Mouse (Mus musculus) heart, embryonic 13.5 days (tissue): ENCODE data around the gene Kank1. TPM values are rescaled to one million over a fixed set of nuclear protein-coding genes. Genes with fewer than 3 reads are reported as not detected.

Source experiments
- ATAC-seq: fragments of 200-750 bp; cut with Nextera tagmentation; 2 replicates; pipeline ENCODE4 v1.8.0; 2017; ENCODE audit warnings: moderate TSS enrichment; ENCODE audit not compliant: insufficient number of reproducible peaks, low FRiP score, low TSS enrichment; ENCODE audit errors: extremely low read depth
- H3K27ac ChIP-seq: fragments of 300-500 bp; sonication (generic); replicated peaks from 2 replicates; pipeline ENCODE4 v1.5.1; 2015; ENCODE audit warnings: moderate library complexity, mild to moderate bottlenecking, inconsistent platforms
- H3K27me3 ChIP-seq: fragments of 300-500 bp; sonication (generic); replicated peaks from 2 replicates; pipeline ENCODE4 v1.6.1; 2015; ENCODE audit warnings: mild to moderate bottlenecking, inconsistent platforms
- H3K36me3 ChIP-seq: fragments of 300-500 bp; sonication (generic); 2 replicates; pipeline ENCODE4 v1.6.1; 2015; ENCODE audit warnings: mild to moderate bottlenecking, inconsistent platforms
- H3K4me1 ChIP-seq: fragments of 300-500 bp; sonication (generic); 2 replicates; pipeline ENCODE4 v1.6.1; 2015; ENCODE audit warnings: inconsistent platforms
- H3K4me2 ChIP-seq: fragments of 300-500 bp; sonication (generic); 2 replicates; pipeline ENCODE4 v1.6.1; 2015; ENCODE audit warnings: inconsistent platforms, mild to moderate bottlenecking, moderate library complexity
- H3K4me3 ChIP-seq: fragments of 300-500 bp; sonication (generic); 2 replicates; pipeline ENCODE4 v1.5.1; 2015; ENCODE audit warnings: moderate library complexity, mild to moderate bottlenecking, inconsistent platforms
- H3K9ac ChIP-seq: fragments of 300-500 bp; sonication (generic); 2 replicates; pipeline ENCODE4 v1.6.1; 2015; ENCODE audit warnings: inconsistent platforms, mild to moderate bottlenecking, moderate library complexity
- H3K9me3 ChIP-seq: fragments of 300-500 bp; sonication (generic); 2 replicates; pipeline ENCODE4 v1.6.1; 2016; ENCODE audit warnings: inconsistent platforms
- WGBS: fragments of 180-500 bp; shearing (Covaris S2); methylation state at CpG from one replicate; pipeline ENCODE4 v1.1.7; 2015; ENCODE audit warnings: mixed read lengths; 5-methylcytosine and 5-hydroxymethylcytosine counted together
- polyA plus RNA-seq: library from polyadenylated mRNA; unstranded; fragments of >200 nt; fragmentation: Nextera tagmentation; extraction: Ambion mirVana; gene quantifications from 2 replicates; pipeline ENCODE4 v1.2.1, GENCODE M21; 2015

Gene Kank1
- polyA plus RNA-seq, 1 experiment from 2014 or later = 45.7 TPM

DNA sequence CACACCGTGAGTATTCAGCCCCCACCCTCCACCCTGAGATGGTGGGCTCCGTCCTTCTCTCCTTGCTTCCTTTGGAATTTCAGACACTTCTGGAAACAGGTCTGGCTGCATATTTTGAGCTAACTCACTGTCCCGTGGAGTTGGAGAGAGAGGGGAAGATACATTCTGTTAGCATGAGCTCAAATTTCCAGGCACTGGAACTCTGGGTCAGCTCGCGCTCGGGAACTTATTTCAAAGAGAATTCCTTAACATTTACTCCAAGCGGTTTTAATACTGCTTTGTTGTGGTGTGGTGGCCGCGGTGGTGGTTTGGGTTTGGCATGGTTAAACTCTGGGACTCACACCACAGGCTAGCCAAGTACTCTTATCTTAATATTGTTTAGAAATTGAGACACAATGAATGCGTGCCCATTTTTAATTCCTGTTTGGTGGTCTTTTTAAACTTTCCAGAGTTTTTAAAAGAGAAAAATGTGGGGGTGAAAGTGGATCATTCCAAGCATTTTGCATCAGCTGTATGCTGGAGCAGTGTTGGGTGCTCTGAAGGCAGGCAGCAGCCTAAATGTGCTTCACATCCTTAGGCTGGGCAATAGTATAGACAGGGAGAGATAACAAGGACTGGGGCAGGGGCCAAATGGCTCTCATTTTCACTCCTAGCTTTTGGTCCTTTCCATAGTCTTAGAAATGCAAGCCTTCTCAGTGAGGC lies 170.6 kb downstream of the Kank1 start:
- Histone ChIP-seq H3K9ac (peak overlapping the region; percentile 91), H3K9me3 (no peaks in the 10 kb centered on the region), H3K27ac (peak overlapping the region; percentile 97), H3K4me3 (peak overlapping the region; percentile 62), H3K4me2 (peak overlapping the region; percentile 85), H3K4me1 (peaks cover 88% of the 10 kb centered on the region), H3K36me3 (peaks cover 35% of the 10 kb centered on the region), H3K27me3 (no peaks in the 10 kb centered on the region)
- WGBS = 4% methylated on average over 10 of the region's 10 CpGs
- no peak for ATAC-seq

DNA sequence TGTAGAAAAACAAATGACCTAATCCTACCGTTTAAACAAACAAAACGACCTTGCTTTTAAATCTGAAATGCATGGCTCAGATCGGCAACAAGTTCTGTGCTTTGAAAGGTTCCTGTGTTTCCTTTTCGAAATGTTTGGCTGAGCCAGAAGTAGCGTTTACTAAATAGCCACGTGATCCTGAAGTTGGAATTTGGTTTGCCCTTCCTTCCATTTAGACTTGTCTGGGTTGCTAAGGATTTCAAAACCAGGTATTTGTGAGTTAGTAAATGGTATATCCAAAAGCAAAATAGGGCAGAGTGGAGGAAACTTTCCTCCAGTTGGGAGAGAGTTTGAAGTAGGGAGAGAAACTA lies 171.1 kb downstream of the Kank1 start:
- Histone ChIP-seq H3K27ac (peak overlapping the region; percentile 97), H3K4me1 (peaks cover 88% of the 10 kb centered on the region)
- WGBS = 8% methylated on average over 6 of the region's 6 CpGs

DNA sequence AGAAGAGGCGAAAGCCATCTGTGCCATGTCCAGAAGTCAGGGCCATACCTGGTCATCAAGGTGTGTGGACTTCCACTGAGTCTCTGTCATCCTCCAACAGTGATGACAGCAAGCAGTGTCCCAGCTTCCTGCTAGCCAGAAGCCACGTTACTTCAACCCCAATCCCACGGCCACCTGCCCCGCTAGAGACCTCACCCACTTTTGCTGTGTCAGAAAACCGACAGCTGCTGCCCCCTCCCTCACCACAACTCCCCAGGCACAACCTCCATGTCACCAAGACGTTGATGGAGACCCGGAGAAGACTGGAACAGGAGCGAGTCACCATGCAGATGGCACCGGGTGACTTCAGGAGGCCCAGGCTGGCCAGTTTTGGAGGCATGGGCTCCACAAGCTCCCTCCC lies 172.5 kb downstream of the Kank1 start:
- H3K9me3 ChIP-seq = no peaks in the 10 kb centered on the region
- H3K9ac ChIP-seq = no peak overlapping the region
- H3K4me2 ChIP-seq = peak overlapping the region; percentile 85; the same call in 1 of the 2 replicates
- peaks cover 88% of the 10 kb centered on the region for H3K4me1 ChIP-seq
- no peak for ATAC-seq
- no peak overlapping the region for H3K4me3 ChIP-seq
- H3K27me3 ChIP-seq = no peaks in the 10 kb centered on the region
- 80% methylated on average over 9 of the region's 9 CpGs for WGBS
- peaks cover 54% of the 10 kb centered on the region for H3K36me3 ChIP-seq
- H3K27ac ChIP-seq = 0 out of 2 replicates have a peak overlapping the region, but pooled peaks have one; percentile 97

More for the DNA sequence above, 171.1 kb downstream of the Kank1 start:
- Histone ChIP-seq H3K27me3 (no peaks in the 10 kb centered on the region), H3K36me3 (peaks cover 40% of the 10 kb centered on the region), H3K4me3 (peak overlapping the region; percentile 62), H3K4me2 (peak overlapping the region; percentile 85), H3K9ac (peak overlapping the region; percentile 91), H3K9me3 (no peaks in the 10 kb centered on the region)
- no peak for ATAC-seq

DNA sequence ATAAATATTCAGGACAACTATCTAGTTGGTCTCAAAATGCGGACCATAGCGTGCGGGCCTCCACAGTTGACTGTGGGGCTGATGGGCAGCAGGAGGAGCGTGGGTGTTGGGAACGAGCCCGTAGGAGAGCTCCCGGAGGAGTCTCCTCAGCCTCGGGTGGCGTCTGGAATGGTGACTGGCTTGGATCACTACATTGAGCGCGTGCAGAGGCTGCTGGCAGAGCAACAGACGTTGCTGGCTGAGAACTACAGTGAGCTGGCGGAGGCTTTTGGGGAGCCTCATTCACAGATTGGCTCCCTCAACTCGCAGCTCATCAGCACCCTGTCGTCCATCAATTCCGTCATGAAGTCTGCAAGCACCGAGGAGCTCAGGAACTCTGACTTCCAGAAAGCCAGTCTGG lies 174.6 kb downstream of the Kank1 start:
- ATAC-seq = no peak
- H3K4me2 ChIP-seq = peak overlapping the region; percentile 85
- H3K9me3 ChIP-seq = no peaks in the 10 kb centered on the region
- H3K4me3 ChIP-seq = peak overlapping the region; percentile 37
- H3K36me3 ChIP-seq = peaks cover 66% of the 10 kb centered on the region
- H3K4me1 ChIP-seq = peaks cover 93% of the 10 kb centered on the region
- H3K27me3 ChIP-seq = no peaks in the 10 kb centered on the region
- peak overlapping the region; percentile 70 for H3K9ac ChIP-seq
- WGBS = 47% methylated on average over 17 of the region's 17 CpGs
- H3K27ac ChIP-seq = peak overlapping the region; percentile 67

DNA sequence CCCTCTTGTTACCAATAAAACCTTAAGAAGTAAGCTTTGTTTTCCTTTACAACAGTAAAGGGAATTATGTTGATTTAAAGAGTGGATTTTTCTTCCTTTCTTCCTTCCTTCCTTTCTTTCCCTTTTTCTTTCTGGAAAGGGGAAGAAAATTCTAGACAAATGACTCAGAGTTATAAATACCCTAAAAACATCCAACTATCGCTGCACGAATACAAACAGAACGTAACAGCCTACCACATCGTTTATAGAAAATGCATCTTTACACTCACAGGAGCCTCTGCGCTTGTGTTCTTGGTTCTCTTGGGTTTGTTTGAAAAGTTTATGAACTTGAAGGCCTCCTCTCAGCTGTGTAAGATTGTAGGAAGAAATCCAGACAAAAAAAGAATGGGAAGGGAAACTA lies 178.7 kb downstream of the Kank1 start:
- peak overlapping the region; percentile 59 for H3K9ac ChIP-seq
- H3K9me3 ChIP-seq = no peaks in the 10 kb centered on the region
- no peaks in the 10 kb centered on the region for H3K27me3 ChIP-seq
- H3K27ac ChIP-seq = peak overlapping the region; percentile 67
- no peak overlapping the region for H3K4me3 ChIP-seq
- H3K4me1 ChIP-seq = peaks cover 84% of the 10 kb centered on the region
- H3K36me3 ChIP-seq = peaks cover 77% of the 10 kb centered on the region
- peak overlapping the region; percentile 49 for H3K4me2 ChIP-seq
- ATAC-seq = no peak
- 51% methylated on average over 5 of the region's 5 CpGs for WGBS

DNA sequence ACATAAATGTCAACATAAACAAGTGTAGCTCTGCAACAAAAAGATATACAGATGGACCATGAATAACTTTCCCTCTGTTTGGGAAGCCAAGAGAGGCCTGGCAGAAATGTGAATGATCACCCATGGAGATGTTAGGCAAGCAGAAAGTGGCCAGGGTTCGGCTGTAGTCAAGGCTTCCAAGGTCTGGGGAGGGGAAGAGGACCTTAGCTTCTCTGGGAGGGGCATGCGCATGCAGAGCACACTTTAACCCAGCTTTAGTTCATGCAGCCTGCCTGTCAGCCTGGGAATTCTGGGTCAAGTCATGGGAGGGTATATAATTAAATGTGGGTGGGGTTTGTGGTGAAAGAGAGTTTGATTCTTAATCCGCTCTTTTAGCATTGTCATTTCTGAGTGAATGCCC lies 180.9 kb downstream of the Kank1 start:
- Histone ChIP-seq H3K4me3 (no peak overlapping the region), H3K27me3 (no peaks in the 10 kb centered on the region), H3K36me3 (peaks cover 70% of the 10 kb centered on the region), H3K4me1 (peaks cover 81% of the 10 kb centered on the region), H3K27ac (0 out of 2 replicates have a peak overlapping the region, but pooled peaks have one; percentile 5), H3K4me2 (no peak overlapping the region), H3K9ac (no peak overlapping the region), H3K9me3 (no peaks in the 10 kb centered on the region)
- ATAC-seq = no peak
- WGBS = 62% methylated on average over 3 of the region's 3 CpGs

DNA sequence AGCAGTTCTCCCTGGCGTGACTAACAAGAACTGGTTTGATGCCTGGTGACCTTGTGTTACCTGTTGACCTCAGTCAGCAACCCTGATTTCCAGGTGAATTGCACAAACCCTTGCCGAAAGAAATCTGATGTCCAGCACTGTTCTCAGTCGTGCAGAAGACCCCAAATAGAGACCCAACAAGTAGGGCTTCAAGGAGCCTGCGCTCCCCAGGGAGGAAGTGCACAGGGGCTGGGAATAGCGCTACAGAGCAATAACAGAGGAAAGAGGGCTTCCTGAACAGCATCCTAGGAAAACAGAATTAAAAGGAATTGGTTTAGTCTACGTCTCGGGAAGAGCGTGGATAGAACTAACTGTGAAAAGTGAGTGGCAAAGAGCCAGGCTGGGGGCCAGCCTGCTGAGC lies 183.2 kb downstream of the Kank1 start:
- H3K27ac ChIP-seq = peak overlapping the region; percentile 33; the same call in 1 of the 2 replicates
- H3K27me3 ChIP-seq = no peaks in the 10 kb centered on the region
- no peak overlapping the region for H3K4me3 ChIP-seq
- ATAC-seq = no peak
- WGBS = 68% methylated on average over 8 of the region's 8 CpGs
- H3K4me1 ChIP-seq = peaks cover 68% of the 10 kb centered on the region
- H3K9me3 ChIP-seq = no peaks in the 10 kb centered on the region
- H3K36me3 ChIP-seq = peaks cover 73% of the 10 kb centered on the region
- H3K4me2 ChIP-seq = no peak overlapping the region
- H3K9ac ChIP-seq = no peak overlapping the region

DNA sequence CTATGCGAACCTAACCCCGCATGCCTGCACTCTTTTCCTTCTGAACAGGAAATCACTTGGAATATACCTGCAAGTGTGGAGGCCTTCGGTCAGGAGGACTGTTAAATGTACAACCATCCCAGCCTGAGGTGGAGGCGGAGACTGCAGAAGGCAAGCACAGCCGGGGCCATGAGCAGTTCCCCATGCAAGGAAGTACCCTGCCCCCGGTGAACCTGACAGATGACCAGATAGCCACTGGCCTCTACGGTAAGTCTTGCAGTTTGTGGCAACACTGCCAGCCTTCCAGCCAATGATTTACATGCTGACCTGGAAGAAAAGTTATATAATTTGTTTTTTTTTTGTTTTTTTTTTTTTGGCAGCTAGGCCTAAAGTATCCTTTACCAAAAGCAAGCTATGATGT lies 185.3 kb downstream of the Kank1 start:
- Histone ChIP-seq H3K4me1 (peaks cover 73% of the 10 kb centered on the region), H3K4me2 (no peak overlapping the region), H3K27ac (peak overlapping the region; percentile 66), H3K4me3 (no peak overlapping the region), H3K9me3 (no peaks in the 10 kb centered on the region), H3K9ac (no peak overlapping the region), H3K27me3 (no peaks in the 10 kb centered on the region), H3K36me3 (peaks cover 78% of the 10 kb centered on the region)
- ATAC-seq = no peak
- WGBS = 62% methylated on average over 7 of the region's 7 CpGs

DNA sequence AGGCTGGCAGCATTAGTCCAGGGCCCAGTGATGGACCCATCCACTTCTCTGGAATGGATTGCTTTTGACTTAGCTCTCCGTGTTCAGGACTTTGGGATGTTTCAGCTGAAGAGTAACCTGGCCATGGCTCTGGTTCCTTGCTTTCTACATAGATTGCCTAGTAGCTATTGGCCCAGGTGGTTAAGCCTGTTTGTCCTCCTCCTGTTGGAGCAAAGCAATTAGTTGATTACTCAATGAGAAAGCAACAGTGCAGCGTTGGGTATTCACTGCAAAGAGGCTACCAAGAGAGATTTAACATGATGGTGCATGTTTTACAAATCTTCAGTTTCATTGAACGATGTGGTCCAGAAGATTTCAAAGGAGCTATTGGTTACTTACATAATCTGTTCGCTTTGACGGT lies 186.6 kb downstream of the Kank1 start:
- 79% methylated on average over 5 of the region's 5 CpGs for WGBS
- H3K9me3 ChIP-seq = no peaks in the 10 kb centered on the region
- H3K27ac ChIP-seq = peak overlapping the region; percentile 66
- H3K4me1 ChIP-seq = peaks cover 74% of the 10 kb centered on the region
- H3K27me3 ChIP-seq = no peaks in the 10 kb centered on the region
- no peak overlapping the region for H3K4me2 ChIP-seq
- H3K9ac ChIP-seq = no peak overlapping the region
- H3K36me3 ChIP-seq = peaks cover 80% of the 10 kb centered on the region
- no peak overlapping the region for H3K4me3 ChIP-seq
- no peak for ATAC-seq

DNA sequence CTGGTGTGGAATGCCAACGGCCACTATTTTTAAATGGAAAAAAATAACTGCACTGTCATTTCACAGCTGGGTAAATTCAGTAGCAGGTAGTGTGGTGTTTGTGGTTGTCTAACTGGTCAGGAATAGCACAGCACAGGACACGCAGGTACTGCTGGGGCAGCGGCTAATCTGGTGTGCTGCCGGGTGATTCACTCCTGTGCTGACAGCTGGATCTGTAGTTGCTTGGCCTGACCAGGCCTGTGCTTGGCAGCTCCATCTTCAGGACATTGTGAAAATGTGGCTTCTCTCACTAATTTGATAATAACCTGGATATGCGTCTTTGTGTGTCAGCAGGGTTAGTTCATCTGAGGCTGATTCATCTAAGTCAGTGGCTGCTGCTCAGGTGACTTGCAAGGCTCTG lies 189.7 kb downstream of the Kank1 start:
- 0 out of 2 replicates have a peak, but pooled peaks have one; percentile 38 for ATAC-seq
- H3K36me3 ChIP-seq = peaks cover 96% of the 10 kb centered on the region

DNA sequence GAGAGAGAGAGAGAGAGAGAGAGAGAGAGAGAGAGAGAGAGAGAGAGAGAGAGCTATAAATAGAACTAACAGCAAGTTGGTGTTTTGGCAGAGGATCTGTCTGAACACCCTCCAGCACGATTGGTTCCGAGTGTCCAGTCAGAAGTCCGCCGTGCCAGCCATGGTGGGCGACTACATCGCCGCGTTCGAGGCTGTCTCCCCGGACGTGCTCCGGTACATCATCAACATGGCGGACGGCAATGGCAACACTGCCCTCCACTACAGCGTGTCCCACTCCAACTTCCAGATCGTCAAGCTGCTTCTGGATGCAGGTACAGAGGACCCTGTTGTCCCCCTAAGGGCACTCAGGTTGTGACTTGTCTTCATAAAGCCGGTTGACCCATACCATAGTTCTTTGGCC lies 191.1 kb downstream of the Kank1 start:
- WGBS = 80% methylated on average over 17 of the region's 17 CpGs
- no peaks in the 10 kb centered on the region for H3K9me3 ChIP-seq
- no peak overlapping the region for H3K4me2 ChIP-seq
- peaks cover 97% of the 10 kb centered on the region for H3K36me3 ChIP-seq
- no peak overlapping the region for H3K4me3 ChIP-seq
- H3K27ac ChIP-seq = peak overlapping the region; percentile 87; the same call in 1 of the 2 replicates
- peaks cover 42% of the 10 kb centered on the region for H3K4me1 ChIP-seq
- H3K9ac ChIP-seq = no peak overlapping the region
- no peaks in the 10 kb centered on the region for H3K27me3 ChIP-seq
- no peak for ATAC-seq

More for the DNA sequence above, 189.7 kb downstream of the Kank1 start:
- H3K9me3 ChIP-seq = no peaks in the 10 kb centered on the region
- H3K4me3 ChIP-seq = no peak overlapping the region
- no peak overlapping the region for H3K4me2 ChIP-seq
- peak overlapping the region; percentile 48 for H3K9ac ChIP-seq
- H3K4me1 ChIP-seq = peaks cover 53% of the 10 kb centered on the region
- 32% methylated on average over 5 of the region's 5 CpGs for WGBS
- no peaks in the 10 kb centered on the region for H3K27me3 ChIP-seq
- H3K27ac ChIP-seq = peak overlapping the region; percentile 87
